Mouse (Mus musculus) C2C12 (cell line): ENCODE measurements at regions not wholly inside any gene's neighbourhood (a gene's known extent, or its start where the extent isn't known, plus 50 kb on each side); places are given as distances from the start of the nearest gene placed in this dataset.

Experiments used
- CTCF ChIP-seq: IDR thresholded peaks from one replicate; pipeline ENCODE4 v1.5.1; 2011; ENCODE audit not compliant: control insufficient read depth, insufficient read depth, insufficient read length
- MYOD1 ChIP-seq: IDR thresholded peaks from one replicate; pipeline ENCODE4 v1.6.1; 2011; ENCODE audit warnings: low read depth; ENCODE audit not compliant: control insufficient read depth, insufficient read length
- MYOG ChIP-seq: IDR thresholded peaks from one replicate; pipeline ENCODE4 v1.6.1; 2011; ENCODE audit not compliant: control insufficient read depth, insufficient read length; ENCODE audit errors: extremely low read depth
- USF1 ChIP-seq: IDR thresholded peaks from one replicate; pipeline ENCODE4 v1.6.1; 2011; ENCODE audit warnings: low read depth, mild to moderate bottlenecking, control low read depth, moderate library complexity

GRCm38 (mm10) chr15:42275117-42275516 is 2141.0 kb downstream of the 9330182O14Rik start:
- TF ChIP-seq CTCF: no peak
- TF ChIP-seq USF1: no peak
- no peak for TF ChIP-seq MYOG
- TF ChIP-seq MYOD1: no peak
